Mouse (Mus musculus): Measurements from ENCODE around the gene Cdh18. TPM values are rescaled to one million over a fixed set of nuclear protein-coding genes. Genes with fewer than 3 reads are reported as not detected.
"Not testable (repeated sequence)": the region's sequence is repeated elsewhere in the genome, so short reads cannot be mapped to it uniquely, and the experiment has no call there.

Cdh18 gene
- polyA plus RNA-seq, 1 experiment from 2014 or later = 3.9 TPM

DNA sequence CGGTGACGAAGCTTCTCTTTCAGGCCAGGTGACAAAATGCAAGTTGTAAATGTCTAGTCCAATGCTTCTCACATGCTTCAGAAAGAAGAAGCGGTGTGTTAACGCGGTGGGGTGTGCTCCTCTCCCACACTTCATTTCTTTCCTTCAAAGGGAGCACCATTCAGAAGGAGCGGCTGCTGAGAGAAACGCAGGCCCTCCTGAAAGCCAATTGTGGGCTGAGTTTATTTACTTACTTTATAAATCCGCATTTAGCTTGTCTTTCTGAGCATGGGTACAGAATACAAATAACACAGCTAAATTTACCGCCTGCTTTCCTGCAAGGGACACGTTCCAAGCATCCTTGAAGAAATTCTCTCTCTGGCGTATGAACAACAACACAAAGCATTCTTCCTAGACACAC, 420.6 kb downstream of the Cdh18 start:
- no peak for ATAC-seq (ENCODE audit: insufficient number of reproducible peaks, insufficient read depth, low FRiP score, low TSS enrichment, low read depth)
- WGBS = 83% methylated on average over 11 of the region's 11 CpGs
- H3K9ac ChIP-seq = no peak overlapping the region
- H3K4me1 ChIP-seq = no peaks in the 10 kb centered on the region
- no peak overlapping the region for H3K4me2 ChIP-seq
- H3K27me3 ChIP-seq = no peaks in the 10 kb centered on the region
- H3K36me3 ChIP-seq = no peaks in the 10 kb centered on the region
- no peaks in the 10 kb centered on the region for H3K9me3 ChIP-seq
- no peak overlapping the region for H3K4me3 ChIP-seq
- no peak overlapping the region for H3K27ac ChIP-seq

- Histone ChIP-seq H3K9ac (no peak overlapping the region), H3K27ac (no peak overlapping the region), H3K27me3 (no peaks in the 10 kb centered on the region), H3K4me2 (no peak overlapping the region), H3K4me3 (no peak overlapping the region), H3K9me3 (no peaks in the 10 kb centered on the region), H3K4me1 (no peaks in the 10 kb centered on the region), H3K36me3 (no peaks in the 10 kb centered on the region)
- no peak for ATAC-seq (ENCODE audit: insufficient number of reproducible peaks, insufficient read depth, low FRiP score, low TSS enrichment, low read depth)
- 71% methylated on average over 5 of the region's 5 CpGs for WGBS
Measured at GRCm38 (mm10) chr15:22980136-22980535, 431.3 kb downstream of the Cdh18 start.

DNA sequence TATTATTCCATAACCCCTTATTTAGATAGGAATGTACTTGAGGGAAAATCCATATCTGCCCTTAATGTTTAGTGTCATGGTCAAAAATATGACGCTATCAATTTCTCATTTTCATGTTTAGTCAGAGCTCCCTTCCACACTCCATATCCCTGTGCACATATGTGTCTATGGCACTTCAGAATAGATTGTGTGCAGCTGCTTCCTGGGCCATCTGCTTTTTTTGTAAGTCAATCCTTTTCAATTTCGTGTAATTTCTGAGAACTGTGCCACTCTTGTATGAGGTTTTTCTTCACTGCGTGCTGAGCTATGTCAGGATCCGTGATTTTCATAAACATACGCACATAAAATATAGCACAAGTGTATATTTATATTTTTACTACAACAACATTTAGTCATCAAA, 435.8 kb downstream of the Cdh18 start:
- no peak for ATAC-seq (ENCODE audit: insufficient number of reproducible peaks, insufficient read depth, low FRiP score, low TSS enrichment, low read depth)
- Histone ChIP-seq H3K9ac (no peak overlapping the region), H3K27me3 (no peaks in the 10 kb centered on the region), H3K27ac (no peak overlapping the region), H3K4me3 (no peak overlapping the region), H3K9me3 (no peaks in the 10 kb centered on the region), H3K4me2 (no peak overlapping the region), H3K36me3 (no peaks in the 10 kb centered on the region), H3K4me1 (no peaks in the 10 kb centered on the region)
- 78% methylated on average over 5 of the region's 5 CpGs for WGBS

GRCm38 (mm10) chr15:23016680-23017079, 467.9 kb downstream of the Cdh18 start:
- Histone ChIP-seq H3K9me3 (no peaks in the 10 kb centered on the region), H3K4me3 (no peak overlapping the region), H3K36me3 (no peaks in the 10 kb centered on the region), H3K27me3 (no peaks in the 10 kb centered on the region), H3K27ac (no peak overlapping the region), H3K9ac (no peak overlapping the region), H3K4me2 (no peak overlapping the region), H3K4me1 (no peaks in the 10 kb centered on the region)
- 90% methylated on average over 5 of the region's 5 CpGs for WGBS
- no peak for ATAC-seq (ENCODE audit: insufficient number of reproducible peaks, insufficient read depth, low FRiP score, low TSS enrichment, low read depth)

DNA sequence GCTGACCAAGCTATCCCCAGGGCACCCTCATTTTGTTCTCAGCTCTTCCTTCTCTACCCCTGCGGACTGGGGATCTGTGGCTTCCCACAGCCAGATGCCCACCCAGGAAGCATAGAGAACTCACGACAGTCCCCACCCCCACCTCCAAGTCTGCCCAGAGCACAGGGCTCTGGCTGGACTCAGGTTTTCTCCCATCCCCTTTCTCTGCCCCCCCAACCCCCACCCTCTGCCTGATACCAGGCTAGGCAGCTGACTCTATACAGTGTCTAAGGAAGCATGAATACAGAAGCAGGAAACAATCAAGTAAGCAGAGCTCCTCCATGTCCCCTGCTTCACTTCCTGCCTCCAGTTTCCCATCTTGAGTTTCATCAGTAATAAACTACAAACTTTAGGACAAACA, 472.3 kb downstream of the Cdh18 start:
- 34% methylated on average over 2 of the region's 2 CpGs for WGBS
- no peaks in the 10 kb centered on the region for H3K27me3 ChIP-seq
- peak; percentile 52 for ATAC-seq (ENCODE audit: insufficient number of reproducible peaks, insufficient read depth, low FRiP score, low TSS enrichment, low read depth)

DNA sequence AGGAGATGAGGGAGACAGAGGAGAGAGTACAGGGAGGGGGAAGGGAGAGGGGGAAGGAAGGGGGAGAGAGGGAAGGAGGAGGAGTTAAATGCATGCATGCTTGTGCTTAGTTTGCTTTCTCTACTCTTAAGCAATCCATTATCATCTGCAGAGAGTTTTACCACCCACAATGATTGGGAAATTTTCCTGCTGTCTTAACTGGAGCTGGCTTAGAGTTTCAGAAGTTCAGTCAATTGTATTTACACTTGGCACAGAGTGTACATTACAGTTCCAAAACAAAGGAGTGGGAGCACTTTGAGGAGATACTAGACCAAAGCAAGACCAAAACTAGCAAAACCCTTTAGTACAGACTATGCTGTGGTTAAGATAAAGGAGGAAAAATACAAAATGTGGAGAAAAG, 473.8 kb downstream of the Cdh18 start:
- H3K36me3 ChIP-seq = no peaks in the 10 kb centered on the region
- no peaks in the 10 kb centered on the region for H3K4me1 ChIP-seq
- H3K9me3 ChIP-seq = no peaks in the 10 kb centered on the region
- H3K27ac ChIP-seq = no peak overlapping the region
- no peak overlapping the region for H3K9ac ChIP-seq
- ATAC-seq (ENCODE audit: insufficient number of reproducible peaks, insufficient read depth, low FRiP score, low TSS enrichment, low read depth) = no peak
- H3K4me3 ChIP-seq = no peak overlapping the region
- H3K4me2 ChIP-seq = no peak overlapping the region
- H3K27me3 ChIP-seq = no peaks in the 10 kb centered on the region

More for the DNA sequence above, 472.3 kb downstream of the Cdh18 start:
- H3K27ac ChIP-seq = no peak overlapping the region
- no peaks in the 10 kb centered on the region for H3K36me3 ChIP-seq
- no peak overlapping the region for H3K4me3 ChIP-seq
- H3K9ac ChIP-seq = no peak overlapping the region
- H3K9me3 ChIP-seq = no peaks in the 10 kb centered on the region
- no peak overlapping the region for H3K4me2 ChIP-seq
- H3K4me1 ChIP-seq = no peaks in the 10 kb centered on the region

GRCm38 (mm10) chr15:23035551-23036207, 486.9 kb downstream of the Cdh18 start:
- H3K27ac ChIP-seq = no peak overlapping the region
- H3K9ac ChIP-seq = peak overlapping the region; percentile 65
- peak overlapping the region; percentile 85 for H3K4me2 ChIP-seq
- H3K4me3 ChIP-seq = peak overlapping the region; percentile 49
- H3K27me3 ChIP-seq = peaks cover 5% of the 10 kb centered on the region
- no peaks in the 10 kb centered on the region for H3K9me3 ChIP-seq
- H3K4me1 ChIP-seq = peaks cover 14% of the 10 kb centered on the region
- peak; percentile 28; the same call in 1 of the 2 replicates for ATAC-seq (ENCODE audit: insufficient number of reproducible peaks, insufficient read depth, low FRiP score, low TSS enrichment, low read depth)
- no peaks in the 10 kb centered on the region for H3K36me3 ChIP-seq
- WGBS = 5% methylated on average over 14 of the region's 14 CpGs

- Histone ChIP-seq H3K27ac (no peak overlapping the region), H3K9ac (peak overlapping the region; percentile 65), H3K9me3 (no peaks in the 10 kb centered on the region), H3K36me3 (no peaks in the 10 kb centered on the region), H3K4me1 (peaks cover 14% of the 10 kb centered on the region), H3K4me3 (peak overlapping the region; percentile 49), H3K27me3 (peaks cover 5% of the 10 kb centered on the region), H3K4me2 (peak overlapping the region; percentile 85)
- 3% methylated on average over 23 of the region's 23 CpGs for WGBS
- ATAC-seq (ENCODE audit: insufficient number of reproducible peaks, insufficient read depth, low FRiP score, low TSS enrichment, low read depth) = peak; percentile 96
Measured at GRCm38 (mm10) chr15:23036208-23037065, 487.6 kb downstream of the Cdh18 start.

DNA sequence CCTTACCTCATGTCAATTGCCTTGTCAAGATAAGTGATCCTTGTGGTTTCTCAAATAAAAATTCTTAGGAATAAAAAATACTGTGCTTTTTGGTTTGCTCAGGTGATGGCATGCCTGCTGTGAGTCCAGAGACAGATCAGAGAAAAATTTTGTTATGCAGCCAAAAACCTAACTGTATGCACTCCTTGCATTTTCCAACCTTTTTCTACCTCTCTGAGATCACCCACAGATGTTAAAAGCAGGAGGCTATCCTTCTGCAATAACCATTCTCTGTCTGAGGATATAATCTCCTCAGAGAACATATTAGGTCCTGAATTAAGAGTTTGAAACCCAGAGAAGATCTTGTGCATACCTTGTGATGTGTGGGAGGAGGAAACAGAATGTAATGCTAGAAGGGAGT, 488.7 kb downstream of the Cdh18 start:
- Histone ChIP-seq H3K9ac (no peak overlapping the region), H3K27ac (no peak overlapping the region), H3K4me2 (peak overlapping the region; percentile 85; the same call in 1 of the 2 replicates), H3K9me3 (no peaks in the 10 kb centered on the region), H3K4me3 (no peak overlapping the region), H3K4me1 (peaks cover 14% of the 10 kb centered on the region), H3K36me3 (no peaks in the 10 kb centered on the region), H3K27me3 (peaks cover 5% of the 10 kb centered on the region)
- ATAC-seq (ENCODE audit: insufficient number of reproducible peaks, insufficient read depth, low FRiP score, low TSS enrichment, low read depth) = no peak

- ATAC-seq (ENCODE audit: insufficient number of reproducible peaks, insufficient read depth, low FRiP score, low TSS enrichment, low read depth) = no peak
- no peak overlapping the region for H3K4me2 ChIP-seq
- no peak overlapping the region for H3K4me3 ChIP-seq
- H3K4me1 ChIP-seq = no peaks in the 10 kb centered on the region
- H3K9me3 ChIP-seq = no peaks in the 10 kb centered on the region
- H3K36me3 ChIP-seq = no peaks in the 10 kb centered on the region
- no peak overlapping the region for H3K27ac ChIP-seq
- no peaks in the 10 kb centered on the region for H3K27me3 ChIP-seq
- H3K9ac ChIP-seq = no peak overlapping the region
- WGBS = 76% methylated on average over 4 of the region's 4 CpGs
Measured at GRCm38 (mm10) chr15:23046127-23046785, 497.4 kb downstream of the Cdh18 start.

- ATAC-seq (ENCODE audit: insufficient number of reproducible peaks, insufficient read depth, low FRiP score, low TSS enrichment, low read depth) = no peak
- Histone ChIP-seq H3K9ac (no peak overlapping the region), H3K4me3 (no peak overlapping the region), H3K27me3 (no peaks in the 10 kb centered on the region), H3K9me3 (no peaks in the 10 kb centered on the region), H3K4me2 (no peak overlapping the region), H3K4me1 (no peaks in the 10 kb centered on the region), H3K36me3 (no peaks in the 10 kb centered on the region), H3K27ac (no peak overlapping the region)
- 75% methylated on average over 2 of the region's 2 CpGs for WGBS
Measured at GRCm38 (mm10) chr15:23052006-23052405, 503.2 kb downstream of the Cdh18 start.

DNA sequence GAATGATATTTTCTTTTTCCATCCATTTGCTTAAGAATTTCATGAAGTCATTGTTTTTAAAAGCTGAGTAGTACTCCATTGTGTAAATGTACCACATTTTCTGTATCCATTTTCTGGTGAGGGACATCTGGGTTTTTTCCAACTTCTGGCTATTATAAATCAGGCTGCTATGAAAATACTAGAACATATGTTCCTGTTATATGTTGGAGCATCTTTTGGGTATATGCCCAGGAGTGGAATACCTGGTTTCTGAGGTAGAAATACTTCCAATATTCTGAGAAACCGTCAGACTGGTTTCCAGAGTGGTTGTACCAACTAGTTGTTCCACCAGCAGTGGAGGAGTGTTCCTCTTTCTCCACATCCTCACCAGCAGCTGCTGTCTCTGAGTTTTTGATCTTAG, 536.5 kb downstream of the Cdh18 start:
- H3K9me3 ChIP-seq; H3K36me3 ChIP-seq; H3K4me3 ChIP-seq; H3K4me2 ChIP-seq; ATAC-seq (ENCODE audit: insufficient number of reproducible peaks, insufficient read depth, low FRiP score, low TSS enrichment, low read depth); H3K4me1 ChIP-seq; H3K9ac ChIP-seq; H3K27ac ChIP-seq; H3K27me3 ChIP-seq: not testable (repeated sequence)
- 82% methylated on average over 1 of the region's 1 CpGs for WGBS

All from embryonic facial prominence, embryonic 13.5 days (tissue).